Mouse (Mus musculus) left cerebral cortex, postnatal 25 days (tissue): Measurements from ENCODE around the gene 4931400O07Rik. TPM values are rescaled to one million over a fixed set of nuclear protein-coding genes. Genes with fewer than 3 reads are reported as not detected.

Source experiments
- DNase-seq, 2 experiments: peaks; one replicate each; pipeline ENCODE4 v3.0.0; 2022; ENCODE audit warnings: low spot score in 2 of 2, mixed read lengths in 1 of 2
- intact Hi-C: fragments of 180-260 bp; cut with DNase I; formaldehyde crosslinking; loops from one replicate; pipeline ENCODE4 v1.15.1; 2025
- total RNA-seq, 2 experiments: library from RNA; stranded (reverse); gene quantifications; 2 replicates each; pipeline ENCODE4 v1.2.3; 2021

Gene 4931400O07Rik
- not detected for total RNA-seq

- intact Hi-C loops, result no loop called here
- no peak for DNase-seq
Observed at GRCm38 (mm10) chrX:62467691-62468090, at the start of gene 4931400O07Rik. Gene 4931400O07Rik, plus strand, starts transcription at chrX:62467991.

Other genes starting within 250 kb of the 4931400O07Rik start
- not detected for gene 4933402E13Rik, start 184.5 kb upstream of the 4931400O07Rik start, total RNA-seq